18 mouse cellular contexts compared by ENCODE assay signal in genomic region chr15:85538170-85538569, GRCm38 (mm10). TPM values are rescaled to one million over a fixed set of nuclear protein-coding genes. Genes with fewer than 3 reads are reported as not detected.
DNase-seq lines count a peak whose midpoint lies in the region; TF ChIP-seq lines count a peak whose summit lies in the region.
"Had no signal": no experiment of that assay in that cellular context is flagged by ENCODE, and none has a peak within 500 bp of the region (broad histone marks: within the 10 kb centered on the region; RNA-seq: fewer than 3 reads in every experiment).

No protein-coding gene starts in this region.

- no peak for TF ChIP-seq CTCF in E14TG2a.4 (conservative IDR thresholded peaks at IDR 0.05; ENCODE audit: low read length)

- peak; percentile 40 for DNase-seq in embryo, embryonic 10.5 days (ENCODE audit: low spot score)
- peak; percentile 65 for DNase-seq in kidney, adult 18-20 months
- DNase-seq in kidney, postnatal 4 days: peak; percentile 60 to 78
- DNase-seq in heart, postnatal 14 days: no peak
- no peak for DNase-seq in urinary bladder, postnatal 10 days (ENCODE audit: low spot score)
- DNase-seq in frontal cortex, adult 2 months (ENCODE audit: extremely low spot score in 1 of 2, low spot score in 1 of 2): no peak
- DNase-seq: cerebellum, adult 11 months; gastrocnemius, postnatal 14 days; layer of hippocampus, postnatal 36 days; lung, postnatal 10 days; thymus, postnatal 4 days had no signal

- H3K27me3 ChIP-seq in E14TG2a.4 (ENCODE audit: insufficient read depth, low read length): peaks cover 95% of the 10 kb centered on the region

- intact Hi-C loops in heart, postnatal 14 days (cut with DNase I): no loop called here

- H3K4me1 ChIP-seq in E14TG2a.4 (replicated peaks; ENCODE audit: low read depth, low read length): peaks cover 50% of the 10 kb centered on the region

- H3K36me3 ChIP-seq in E14TG2a.4 (ENCODE audit: insufficient read depth, low read length): no peaks in the 10 kb centered on the region
- H3K36me3 ChIP-seq: heart, embryonic 13.5 days had no signal

- H3K4me3 ChIP-seq in E14TG2a.4 (replicated peaks; ENCODE audit: low read length): 0 out of 2 replicates have a peak overlapping the region, but pooled peaks have one; percentile 48
- H3K4me3 ChIP-seq: heart, embryonic 13.5 days; midbrain, embryonic 12.5 days had no signal

- no peaks in the 10 kb centered on the region for H3K9me3 ChIP-seq in E14TG2a.4 (ENCODE audit: low read length)
- H3K9me3 ChIP-seq: heart, embryonic 13.5 days; midbrain, embryonic 12.5 days had no signal

RNA-seq across cellular contexts. Expression of gene 7530416G11Rik, which starts 35.1 kb away (rescaled TPM):
- not detected for total RNA-seq in heart, postnatal 14 days (2021)
- polyA plus RNA-seq in frontal cortex, adult 2 months (2012; rRNA removed): 0.15 TPM in 1 of 2 replicates, not detected in the other
- total RNA-seq: adrenal gland, postnatal 4 days; CH12.LX; gastrocnemius, postnatal 14 days; layer of hippocampus, postnatal 36 days had no signal
- polyA plus RNA-seq: heart, embryonic 13.5 days; intestine, embryonic 14.5 days; limb, embryonic 14.5 days; midbrain, embryonic 12.5 days had no signal

RNA-seq across cellular contexts. Expression of gene Wnt7b, which starts 44.1 kb away (rescaled TPM):
- under 1 TPM; 0.20 to 0.88 TPM for total RNA-seq in heart, postnatal 14 days (2021)
- 25.2 and 38.7 TPM in 2 replicates for polyA plus RNA-seq in frontal cortex, adult 2 months (2012; rRNA removed)
- total RNA-seq: CH12.LX had no signal

Comparison
In these comparisons a context has a peak if more than half of its experiments do, and no peak if none do; other contexts are left out.
1. DNase-seq: peak in embryo, embryonic 10.5 days (single experiment), kidney, adult 18-20 months (single experiment) and kidney, postnatal 4 days (2 of 2); none in heart, postnatal 14 days (0 of 2), urinary bladder, postnatal 10 days (single experiment) and frontal cortex, adult 2 months (0 of 2).